Mouse (Mus musculus) liver, embryonic 14.5 days (tissue): ENCODE results near the gene Nbl1. TPM values are rescaled to one million over a fixed set of nuclear protein-coding genes. Genes with fewer than 3 reads are reported as not detected.

Source experiments
- ATAC-seq: fragments of 200-750 bp; cut with Nextera tagmentation; 2 replicates; pipeline ENCODE4 v1.8.0; 2017; ENCODE audit warnings: moderate number of reproducible peaks, mild to moderate bottlenecking, moderate library complexity; ENCODE audit not compliant: insufficient read depth
- DNase-seq, 3 experiments: peaks; one replicate each; pipeline ENCODE4 v3.0.0-alpha.2; 2012 to 2013; ENCODE audit warnings: low read depth in 3 of 3, low spot score in 3 of 3
- H3K27ac ChIP-seq: fragments of 300-500 bp; sonication (generic); 2 replicates; pipeline ENCODE4 v1.5.1; 2014; ENCODE audit warnings: moderate library complexity, mild to moderate bottlenecking, control low read depth, inconsistent platforms
- H3K27me3 ChIP-seq: fragments of 300-500 bp; sonication (generic); 2 replicates; pipeline ENCODE4 v1.6.1; 2014; ENCODE audit warnings: mild to moderate bottlenecking, low read length, moderate library complexity; ENCODE audit not compliant: control insufficient read depth, insufficient read depth
- H3K36me3 ChIP-seq: fragments of 300-500 bp; sonication (generic); replicated peaks from 2 replicates; pipeline ENCODE4 v1.6.1; 2014; ENCODE audit warnings: low read depth; ENCODE audit not compliant: control insufficient read depth, insufficient read depth
- H3K4me1 ChIP-seq, 2 experiments: fragments of 200-500 bp in 1 of 2; fragments of 300-500 bp in 1 of 2; sonication (generic) in 1 of 2; replicated peaks; 2 replicates each; pipeline ENCODE4 v1.6.1; 2012 to 2014; ENCODE audit warnings: antibody characterized with exemption in 1 of 2, inconsistent platforms in 1 of 2, low read length in 1 of 2; ENCODE audit not compliant: control insufficient read depth in 2 of 2, insufficient read depth in 2 of 2
- H3K4me2 ChIP-seq: fragments of 300-500 bp; sonication (generic); 2 replicates; pipeline ENCODE4 v1.6.1; 2014; ENCODE audit warnings: low read depth, mild to moderate bottlenecking, control low read depth, moderate library complexity
- H3K4me3 ChIP-seq, 2 experiments: fragments of 200-500 bp in 1 of 2; fragments of 300-500 bp in 1 of 2; sonication (generic) in 1 of 2; 2 replicates each; pipeline ENCODE4 v1.5.1; 2012 to 2014; ENCODE audit warnings: low read depth in 2 of 2, low read length in 2 of 2, mild to moderate bottlenecking in 2 of 2, control low read depth in 1 of 2, inconsistent platforms in 1 of 2, moderate library complexity in 1 of 2; ENCODE audit not compliant: insufficient read depth in 1 of 2
- H3K9ac ChIP-seq: fragments of 300-500 bp; sonication (generic); replicated peaks from 2 replicates; pipeline ENCODE4 v1.6.1; 2014; ENCODE audit warnings: mild to moderate bottlenecking, control low read depth, moderate library complexity
- H3K9me3 ChIP-seq: fragments of 300-500 bp; sonication (generic); 2 replicates; pipeline ENCODE4 v1.6.1; 2016; ENCODE audit warnings: low read length, mixed read lengths; ENCODE audit not compliant: control insufficient read depth
- CTCF ChIP-seq: IDR thresholded peaks from 2 replicates; pipeline ENCODE4 v1.5.1; 2016; ENCODE audit warnings: antibody characterized with exemption, low read depth, control low read depth
- EP300 ChIP-seq: IDR thresholded peaks from 2 replicates; pipeline ENCODE4 v1.6.1; 2016; ENCODE audit warnings: antibody characterized with exemption, low read depth
- WGBS: fragments of 180-500 bp; shearing (Covaris S2); extraction: QIAGEN DNeasy Blood & Tissue Kit; methylation state at CpG from one replicate; pipeline ENCODE4 v1.1.7; 2014; ENCODE audit not compliant: insufficient replicate concordance; 5-methylcytosine and 5-hydroxymethylcytosine counted together
- polyA plus RNA-seq, 2 experiments: library from polyadenylated mRNA; depleted of rRNA in 1 of 2; stranded (reverse) in 1 of 2; unstranded in 1 of 2; fragments of >200 nt; fragmentation: Nextera tagmentation in 1 of 2; extraction: Ambion mirVana in 1 of 2; gene quantifications; 2 replicates each; pipeline versions ENCODE4 v1.2.1 to v1.2.3; 2012 to 2014

Nbl1 gene
- polyA plus RNA-seq, 2 experiments: 0.80 to 0.91 TPM

- Histone ChIP-seq H3K36me3 (no peaks in the 10 kb centered on the region), H3K4me1 (no peaks in the 10 kb centered on the region), H3K27me3 (no peaks in the 10 kb centered on the region), H3K27ac (no peak overlapping the region), H3K4me2 (no peak overlapping the region), H3K9me3 (no peaks in the 10 kb centered on the region), H3K4me3 (no peak overlapping the region), H3K9ac (no peak overlapping the region)
- WGBS: 62% methylated on average over 7 of the region's 7 CpGs
- ATAC-seq (no peak), DNase-seq (no peak)
- TF ChIP-seq CTCF: no peak
- no peak for TF ChIP-seq EP300
Measured at GRCm38 (mm10) chr4:139052796-139053195, 40.0 kb downstream of the Nbl1 start.

GRCm38 (mm10) chr4:139048518-139048917 is 44.3 kb downstream of the Nbl1 start:
- ATAC-seq (no peak), DNase-seq (no peak)
- 70% methylated on average over 6 of the region's 6 CpGs for WGBS
- Histone ChIP-seq H3K27me3 (no peaks in the 10 kb centered on the region), H3K4me3 (no peak overlapping the region), H3K36me3 (no peaks in the 10 kb centered on the region), H3K9me3 (no peaks in the 10 kb centered on the region), H3K4me2 (no peak overlapping the region), H3K4me1 (no peaks in the 10 kb centered on the region), H3K9ac (no peak overlapping the region), H3K27ac (no peak overlapping the region)
- TF ChIP-seq EP300: no peak

GRCm38 (mm10) chr4:139046354-139046753 is 46.4 kb downstream of the Nbl1 start:
- no peaks in the 10 kb centered on the region for H3K27me3 ChIP-seq
- H3K4me3 ChIP-seq: no peak overlapping the region
- no peak overlapping the region for H3K27ac ChIP-seq
- H3K36me3 ChIP-seq: no peaks in the 10 kb centered on the region
- H3K9me3 ChIP-seq: no peaks in the 10 kb centered on the region
- DNase-seq (no peak), ATAC-seq (no peak)
- H3K4me2 ChIP-seq: no peak overlapping the region
- TF ChIP-seq EP300: no peak
- no peak for TF ChIP-seq CTCF
- H3K9ac ChIP-seq: no peak overlapping the region
- no peaks in the 10 kb centered on the region for H3K4me1 ChIP-seq
- 70% methylated on average over 5 of the region's 5 CpGs for WGBS

DNA sequence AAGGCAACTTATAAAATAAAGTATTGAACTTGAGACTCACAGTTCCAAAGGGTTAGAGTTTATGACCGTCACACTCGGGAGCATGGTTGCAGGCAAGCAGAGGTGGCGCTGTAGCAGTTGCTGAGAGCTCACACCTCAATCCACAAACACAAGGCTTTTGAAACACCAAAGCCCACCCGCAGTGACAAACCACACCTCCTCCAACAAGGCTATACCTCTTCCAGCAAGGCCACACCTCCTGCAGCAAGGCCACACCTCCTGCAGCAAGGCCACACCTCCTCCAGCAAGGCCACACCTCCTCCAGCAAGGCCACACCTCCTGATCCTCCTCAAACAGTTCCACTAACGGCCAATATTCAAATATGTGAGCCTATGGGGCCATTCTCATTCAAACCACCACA is 48.2 kb downstream of the Nbl1 start:
- Histone ChIP-seq H3K4me2 (no peak overlapping the region), H3K9ac (no peak overlapping the region), H3K27me3 (no peaks in the 10 kb centered on the region), H3K27ac (no peak overlapping the region), H3K36me3 (no peaks in the 10 kb centered on the region), H3K9me3 (no peaks in the 10 kb centered on the region), H3K4me1 (no peaks in the 10 kb centered on the region), H3K4me3 (no peak overlapping the region)
- 77% methylated on average over 5 of the region's 5 CpGs for WGBS
- no peak for DNase-seq
- no peak for ATAC-seq
- TF ChIP-seq CTCF (no peak), EP300 (no peak)

GRCm38 (mm10) chr4:139043600-139043999 is 49.2 kb downstream of the Nbl1 start:
- 30% methylated on average over 2 of the region's 2 CpGs for WGBS
- no peak for DNase-seq
- Histone ChIP-seq H3K4me2 (no peak overlapping the region), H3K36me3 (no peaks in the 10 kb centered on the region), H3K9me3 (no peaks in the 10 kb centered on the region), H3K4me3 (no peak overlapping the region), H3K27ac (no peak overlapping the region), H3K9ac (no peak overlapping the region), H3K4me1 (no peaks in the 10 kb centered on the region), H3K27me3 (no peaks in the 10 kb centered on the region)
- TF ChIP-seq CTCF (no peak), EP300 (no peak)
- no peak for ATAC-seq

DNA sequence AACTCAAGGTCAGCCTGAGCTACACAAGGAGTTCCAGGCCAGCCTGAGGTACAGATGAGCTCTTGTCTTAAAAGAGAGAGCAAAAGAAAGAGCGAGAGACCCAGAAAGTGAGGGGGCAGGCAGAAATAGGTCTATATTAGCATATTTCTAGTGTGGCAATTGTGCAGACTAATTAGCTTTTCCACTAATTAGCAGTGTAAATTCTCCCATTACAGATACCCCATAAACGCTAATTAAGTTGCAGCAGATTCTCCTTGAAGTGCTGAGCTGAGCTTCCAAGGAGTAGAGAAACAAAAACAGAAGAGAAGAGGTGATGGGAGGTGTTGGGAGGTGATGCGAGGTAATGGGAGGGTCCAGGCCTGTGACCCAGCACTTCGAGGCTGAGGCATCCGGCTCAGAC is 50.2 kb downstream of the Nbl1 start:
- Histone ChIP-seq H3K27me3 (no peaks in the 10 kb centered on the region), H3K4me2 (no peak overlapping the region), H3K4me1 (no peaks in the 10 kb centered on the region), H3K27ac (no peak overlapping the region), H3K9ac (no peak overlapping the region), H3K4me3 (no peak overlapping the region), H3K36me3 (no peaks in the 10 kb centered on the region), H3K9me3 (no peaks in the 10 kb centered on the region)
- ATAC-seq (no peak), DNase-seq (no peak)
- WGBS: 62% methylated on average over 5 of the region's 5 CpGs
- TF ChIP-seq EP300: no peak
- TF ChIP-seq CTCF: no peak
